Mouse (Mus musculus) spleen, postnatal 4 days (tissue): ENCODE measurements at regions not wholly inside any gene's neighbourhood (a gene's known extent, or its start where the extent isn't known, plus 50 kb on each side); places are given as distances from the start of the nearest gene placed in this dataset.

ENCODE experiments used
- DNase-seq, 2 experiments: peaks; one replicate each; pipeline ENCODE4 v3.0.0; 2022; ENCODE audit warnings: low spot score in 2 of 2

DNA sequence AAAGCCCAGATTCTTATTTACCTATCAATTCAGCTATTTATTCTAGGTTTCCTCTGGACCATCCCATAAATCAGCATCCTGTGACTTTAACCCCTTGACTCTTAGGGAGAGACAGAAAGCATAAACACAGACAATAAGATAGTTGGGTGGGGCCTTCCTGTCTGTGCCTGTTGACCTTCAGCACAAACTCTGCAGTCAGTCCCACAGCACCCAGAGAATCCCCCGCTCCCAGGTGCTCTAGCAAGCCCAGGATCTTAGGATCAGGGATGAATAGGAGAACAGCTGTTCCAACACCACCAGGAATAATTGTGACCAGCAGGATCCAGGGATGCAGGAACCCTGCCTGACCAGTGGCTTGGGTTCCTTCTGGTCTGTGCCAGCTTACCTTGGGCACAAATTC lies 107.8 kb downstream of the Basp1 start:
- no peak for DNase-seq

DNA sequence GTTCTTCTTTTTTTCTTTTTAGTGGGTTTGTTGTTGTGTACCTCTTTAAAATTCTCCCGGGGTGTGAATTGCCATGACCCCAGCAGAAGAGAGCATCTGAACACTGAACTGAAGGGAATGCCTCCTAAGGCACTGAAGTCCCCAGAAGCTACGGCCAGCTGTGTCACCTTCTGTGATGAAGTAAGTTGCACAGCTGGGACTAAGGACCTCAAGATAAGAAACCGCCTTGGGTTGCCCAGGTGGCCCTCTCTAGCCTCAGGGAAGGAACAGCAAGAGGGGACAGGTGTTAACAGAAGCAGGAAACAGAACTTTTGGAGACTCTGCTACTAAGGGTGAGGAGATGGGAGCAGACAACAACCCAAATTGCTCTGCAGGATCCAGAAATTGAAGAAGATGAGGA lies 110.2 kb downstream of the Basp1 start:
- DNase-seq = no peak

DNA sequence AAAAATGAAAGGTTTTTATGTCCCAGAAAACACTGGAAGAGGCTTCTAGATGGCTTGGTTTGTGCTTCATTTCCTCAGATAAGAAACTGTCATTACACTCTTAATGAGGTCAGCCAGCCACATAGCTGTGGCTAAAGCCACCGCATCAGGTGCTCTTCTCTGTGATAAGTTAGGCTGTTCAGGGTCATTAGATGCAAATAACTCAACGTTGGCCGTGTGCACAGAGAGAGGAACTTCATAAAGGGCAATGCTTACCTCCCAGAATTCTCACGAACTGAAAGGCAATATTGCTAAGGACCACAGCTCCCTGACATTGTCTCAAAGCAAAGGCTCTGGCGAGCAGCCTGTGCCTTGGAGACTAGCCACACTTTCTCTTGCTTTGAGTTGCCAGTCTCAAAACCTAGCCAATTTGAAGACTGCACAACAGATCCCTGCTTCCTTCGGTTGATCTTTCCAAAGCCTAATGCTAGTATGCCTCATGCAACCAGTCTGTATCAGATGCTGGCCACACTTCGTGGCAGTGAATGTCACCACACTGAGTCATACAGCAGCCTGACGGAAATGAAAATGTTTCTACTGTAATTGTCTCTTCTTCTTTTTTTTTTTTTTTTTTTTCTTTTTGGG lies 110.8 kb downstream of the Basp1 start:
- no peak for DNase-seq

DNA sequence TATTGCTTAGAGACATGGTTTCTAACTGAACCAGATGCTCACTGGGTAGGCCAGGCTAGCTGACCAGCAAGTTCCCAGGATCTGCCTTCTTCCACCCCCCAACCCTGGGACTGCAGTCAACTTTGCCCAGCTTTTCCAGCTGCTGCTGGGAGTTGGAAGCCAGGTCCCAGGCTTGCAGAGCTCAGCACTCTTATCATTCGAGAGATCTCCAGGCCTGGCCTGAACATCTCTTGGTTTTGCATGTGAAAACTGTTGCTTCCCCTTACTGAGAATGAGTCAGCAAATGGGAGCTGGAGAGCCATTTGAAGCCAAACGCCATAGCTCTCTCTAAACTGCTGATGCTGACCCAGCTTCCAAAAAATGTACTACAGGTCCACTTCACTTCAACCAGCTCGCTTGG lies 111.8 kb downstream of the Basp1 start:
- DNase-seq = no peak

DNA sequence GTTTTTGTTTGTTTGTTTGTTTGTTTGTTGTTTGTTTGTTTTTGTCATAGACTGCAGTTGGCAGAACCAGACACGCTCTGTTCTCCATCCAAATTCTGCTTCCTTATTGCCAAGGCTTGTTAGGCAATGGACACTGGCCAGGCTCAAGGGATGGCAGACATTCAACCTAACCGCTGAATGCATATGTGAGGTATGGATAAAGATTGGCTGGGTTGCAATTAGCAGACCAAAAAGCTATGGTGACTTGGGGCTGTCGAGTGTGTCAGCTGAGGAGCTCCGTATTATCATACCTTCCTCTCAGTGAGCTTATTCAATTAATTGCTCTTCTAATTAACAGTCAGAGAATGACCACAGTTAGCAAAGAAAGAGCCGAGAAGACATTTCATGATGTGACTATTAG lies 116.3 kb downstream of the Basp1 start:
- DNase-seq = no peak

DNA sequence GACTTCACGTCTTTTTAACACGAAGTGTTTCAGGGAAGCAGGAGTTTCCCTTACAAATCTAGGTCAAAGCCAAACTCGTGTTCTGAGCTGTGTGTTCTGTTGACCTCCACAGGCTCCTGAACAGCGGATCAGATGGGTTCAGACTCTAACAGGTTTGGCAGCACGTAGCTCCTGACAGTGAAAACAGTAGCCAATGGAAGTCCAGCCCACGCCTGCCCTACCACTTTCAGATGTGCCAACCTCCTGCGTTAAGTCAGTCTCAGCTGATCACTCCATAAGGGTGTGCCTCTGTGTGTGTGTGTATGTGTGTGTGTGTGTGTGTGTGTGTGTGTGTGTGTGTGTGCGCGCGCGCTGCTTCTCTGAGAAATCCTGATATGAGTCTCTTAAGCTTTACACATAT lies 116.8 kb downstream of the Basp1 start:
- DNase-seq = no peak

DNA sequence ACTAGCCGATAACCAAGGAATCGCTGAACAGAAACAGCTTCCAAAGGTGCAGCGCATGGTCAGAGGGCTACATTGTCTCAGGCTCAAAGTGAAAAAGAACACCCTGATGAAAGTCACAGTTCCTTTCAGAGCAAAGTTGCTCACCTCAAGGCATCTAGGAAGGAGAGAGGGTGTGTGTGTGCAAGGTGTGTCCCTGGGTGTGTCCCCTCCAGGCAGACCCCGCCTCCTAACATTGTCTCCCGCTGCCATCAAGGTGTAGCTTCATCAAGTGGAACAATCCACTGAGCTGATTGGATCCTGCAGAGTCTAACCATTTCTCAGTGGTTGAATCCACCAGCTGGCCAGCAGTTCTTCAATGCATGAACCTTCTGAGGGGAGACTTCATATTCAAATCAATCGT lies 117.8 kb downstream of the Basp1 start:
- DNase-seq = no peak

DNA sequence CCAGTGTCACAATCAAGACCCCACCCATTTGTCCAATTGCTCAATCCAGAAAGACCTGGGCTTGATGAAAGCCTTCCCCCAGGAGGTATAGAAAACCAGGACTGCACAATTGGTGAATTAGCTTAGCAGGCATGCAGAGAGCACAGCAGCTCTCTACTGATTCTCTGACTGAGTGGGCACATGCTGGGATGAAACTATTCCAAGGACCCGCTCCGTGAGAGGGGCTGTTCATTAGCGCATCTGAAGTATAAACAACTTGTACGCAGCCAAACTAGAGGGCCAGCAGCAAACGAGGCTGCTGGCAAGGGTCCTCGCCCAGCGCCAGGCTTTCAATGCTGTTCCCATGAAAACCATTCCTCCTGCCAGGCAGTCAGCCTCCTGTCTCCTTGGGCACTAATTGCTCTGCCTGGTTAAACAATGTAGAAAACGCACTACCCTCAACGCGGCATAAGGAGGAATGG lies 122.3 kb downstream of the Basp1 start:
- no peak for DNase-seq

DNA sequence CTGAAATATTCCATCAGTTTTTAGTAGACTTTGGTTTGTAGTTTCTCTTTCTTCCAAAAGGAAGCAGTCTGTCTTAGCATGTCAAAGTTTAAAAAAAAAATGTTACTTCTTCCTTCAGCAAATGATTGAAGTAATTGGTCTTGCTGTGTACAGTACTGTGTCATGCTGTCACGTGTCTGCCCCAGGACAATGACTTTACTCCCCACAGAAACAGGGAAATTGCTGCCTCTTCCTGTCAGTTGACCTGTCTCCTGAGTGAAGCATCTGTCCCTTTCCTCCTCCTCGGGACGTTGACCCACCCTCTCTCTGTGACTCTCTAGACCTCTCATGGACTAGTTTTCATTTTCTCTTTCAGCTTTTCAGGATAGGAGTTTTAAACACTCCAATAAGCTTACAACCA lies 125.7 kb downstream of the Basp1 start:
- no peak for DNase-seq

DNA sequence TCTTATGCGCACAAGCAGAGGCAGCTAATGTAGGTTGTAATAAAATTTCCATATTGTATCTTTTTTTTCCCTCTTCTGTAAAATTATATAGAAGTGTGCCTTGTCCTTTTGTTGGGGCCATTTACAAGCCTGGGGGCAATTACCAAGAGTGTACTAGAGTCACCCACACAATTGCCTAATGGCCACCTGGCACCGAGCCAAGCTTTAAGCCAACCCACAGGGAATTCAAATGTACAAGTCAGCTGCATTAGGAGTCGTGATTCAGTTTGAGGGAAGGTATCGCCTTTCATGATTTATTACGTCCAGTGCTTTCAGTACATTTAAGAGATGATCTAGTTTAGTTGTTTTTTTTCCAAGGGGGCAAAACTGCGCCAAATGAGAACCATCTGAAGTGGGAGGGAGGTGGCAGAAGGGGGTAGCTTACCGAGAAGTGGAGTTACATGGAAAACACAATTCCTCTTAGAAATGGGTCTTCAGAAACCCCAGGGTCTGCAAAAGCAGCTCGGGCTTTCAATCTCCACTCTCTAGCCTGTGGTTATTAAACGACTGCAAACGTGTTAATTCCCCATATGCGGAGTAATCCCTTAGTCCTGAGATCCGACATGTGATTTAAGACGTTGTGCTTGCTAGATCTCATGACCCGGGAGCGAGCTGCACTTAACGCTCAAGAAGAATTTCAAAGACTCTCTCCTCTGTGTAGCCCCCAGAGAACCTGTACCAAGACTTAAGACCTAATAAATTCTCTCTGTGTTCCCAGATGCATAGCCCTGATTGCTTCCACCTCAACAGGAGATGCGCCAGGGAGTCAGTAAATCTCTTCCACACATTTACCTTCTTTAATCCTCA lies 129.0 kb downstream of the Basp1 start:
- DNase-seq = no peak

DNA sequence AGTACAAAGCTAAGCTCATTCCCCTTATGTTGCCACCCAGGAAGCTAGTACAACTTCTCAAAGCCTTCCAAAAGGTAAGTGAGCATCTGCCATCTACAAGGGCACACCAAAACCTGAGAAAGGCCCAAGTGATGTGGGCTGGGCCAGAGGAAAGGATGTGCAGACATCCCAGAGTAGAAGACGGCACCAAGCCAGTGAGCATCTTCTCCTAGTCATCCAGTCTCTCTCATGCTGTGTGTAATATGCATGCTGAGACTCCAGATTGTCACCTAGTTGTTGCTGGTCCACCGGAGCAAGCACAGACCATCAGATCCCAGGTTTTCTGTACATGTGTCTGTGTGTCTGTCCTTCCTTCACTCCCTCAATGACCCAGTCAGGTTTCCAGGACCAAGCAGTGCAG lies 129.9 kb downstream of the Basp1 start:
- DNase-seq = no peak

DNA sequence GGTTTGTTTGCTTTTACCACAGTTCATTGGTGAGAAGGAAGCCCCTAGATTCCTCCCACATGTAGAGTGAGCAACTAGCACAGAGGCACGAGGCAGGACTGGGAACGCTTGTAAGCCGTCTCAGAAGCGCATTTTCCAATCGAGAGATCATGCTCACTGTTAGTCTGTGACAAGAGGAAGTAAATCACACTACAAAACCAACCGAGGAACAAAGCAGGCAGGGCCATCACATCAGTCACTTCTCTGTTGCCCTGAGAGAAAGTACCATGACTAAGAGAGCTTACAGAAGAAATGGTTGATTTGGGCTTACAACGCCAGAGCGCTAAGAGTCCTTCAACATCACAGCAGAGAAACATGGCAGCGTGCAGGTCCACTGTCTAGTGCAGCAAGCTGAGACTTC lies 131.2 kb downstream of the Basp1 start:
- DNase-seq = no peak

DNA sequence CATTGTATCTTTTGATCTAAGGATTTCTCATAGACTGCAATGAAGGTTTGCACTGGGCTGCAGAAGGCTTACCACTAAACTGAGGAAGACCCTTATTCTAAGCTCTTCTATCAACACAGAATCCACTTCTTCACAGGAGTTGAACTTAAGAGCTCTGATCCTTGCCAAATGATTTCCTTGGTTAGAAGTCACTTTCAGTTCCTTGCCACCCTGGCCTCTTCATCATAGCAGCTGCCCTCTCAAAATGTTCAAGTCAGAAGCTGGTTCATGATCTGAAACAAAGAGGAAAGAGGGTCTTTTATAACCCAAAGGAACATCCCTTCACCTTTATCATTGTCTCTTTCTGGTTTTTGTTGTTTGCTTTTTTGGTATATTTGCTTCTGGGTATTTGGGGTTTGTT lies 131.6 kb downstream of the Basp1 start:
- DNase-seq = no peak

DNA sequence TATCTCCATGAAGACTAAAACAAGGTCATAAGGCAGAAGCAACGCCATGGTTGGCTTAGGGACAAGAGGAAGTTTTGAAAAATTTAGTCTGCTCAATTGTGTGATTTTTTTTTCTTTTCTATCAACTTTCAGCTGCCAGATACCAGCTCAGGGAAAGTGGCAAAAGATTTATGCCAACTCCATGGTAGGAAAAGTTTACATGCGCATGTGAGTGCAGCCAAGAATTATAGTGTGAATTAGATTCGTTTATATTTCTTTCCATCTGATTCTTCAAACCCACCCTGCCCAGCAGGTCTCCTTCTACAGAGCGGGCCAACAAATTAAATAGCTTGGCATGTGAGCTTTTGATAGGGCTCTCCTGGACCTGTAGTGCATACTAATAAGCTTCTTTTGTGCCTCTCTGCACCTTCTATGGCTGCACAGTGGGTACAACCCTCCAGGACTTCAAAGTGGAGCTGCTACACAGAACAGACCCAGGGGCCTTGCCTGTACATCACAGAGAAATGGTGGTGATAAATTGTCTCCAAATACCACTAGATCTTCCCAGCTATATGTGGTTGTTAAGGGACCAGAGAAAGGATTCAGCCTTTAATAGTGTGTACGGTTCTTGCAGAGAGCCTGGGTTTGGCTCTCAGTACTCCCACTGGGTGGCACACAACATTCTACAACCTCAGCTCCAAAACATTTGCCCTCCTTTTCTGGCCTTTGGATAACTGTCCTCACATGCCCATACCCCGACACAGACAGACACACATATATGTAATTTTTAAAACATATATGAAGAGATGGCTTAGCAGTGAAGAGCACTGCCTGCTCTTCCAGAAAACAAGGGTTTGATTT lies 135.0 kb downstream of the Basp1 start:
- DNase-seq = no peak

DNA sequence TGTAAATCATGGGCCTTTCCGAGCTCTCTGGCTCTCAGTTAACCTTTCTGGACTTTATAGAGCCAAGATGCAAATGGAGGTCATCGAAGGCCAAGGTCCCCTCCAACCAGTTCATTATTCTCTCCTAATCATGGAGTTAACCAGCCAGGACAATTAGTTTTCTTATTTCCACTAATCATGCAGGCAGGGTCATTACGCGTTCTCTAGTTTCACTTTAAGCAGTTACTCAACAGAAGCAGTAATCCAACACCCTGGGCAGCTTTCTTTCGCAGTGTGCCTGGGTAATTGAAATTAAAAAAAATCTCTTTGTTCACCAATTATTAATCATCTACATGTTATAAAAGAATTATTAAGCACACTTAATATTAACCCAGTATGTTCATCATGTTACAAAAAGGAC lies 137.3 kb downstream of the Basp1 start:
- DNase-seq = no peak

DNA sequence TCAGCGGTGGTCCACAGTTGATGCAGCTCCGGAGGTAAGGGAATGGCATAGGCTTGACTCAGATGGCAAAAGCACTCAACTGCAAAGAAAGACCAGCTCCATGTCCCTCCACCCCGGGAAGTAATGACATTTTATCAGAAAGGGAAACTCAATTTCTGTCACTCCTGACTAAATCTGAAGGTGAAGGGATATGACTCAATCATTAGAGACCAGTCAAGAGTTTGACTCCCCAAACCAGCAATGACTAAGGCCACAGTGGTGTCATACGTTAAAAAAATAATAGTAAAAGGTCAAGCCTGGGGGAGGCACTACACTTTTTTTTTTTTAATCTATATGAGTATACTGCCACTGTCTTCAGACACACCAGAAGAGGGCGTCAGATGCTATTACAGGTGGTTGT lies 141.7 kb downstream of the Basp1 start:
- DNase-seq = no peak

DNA sequence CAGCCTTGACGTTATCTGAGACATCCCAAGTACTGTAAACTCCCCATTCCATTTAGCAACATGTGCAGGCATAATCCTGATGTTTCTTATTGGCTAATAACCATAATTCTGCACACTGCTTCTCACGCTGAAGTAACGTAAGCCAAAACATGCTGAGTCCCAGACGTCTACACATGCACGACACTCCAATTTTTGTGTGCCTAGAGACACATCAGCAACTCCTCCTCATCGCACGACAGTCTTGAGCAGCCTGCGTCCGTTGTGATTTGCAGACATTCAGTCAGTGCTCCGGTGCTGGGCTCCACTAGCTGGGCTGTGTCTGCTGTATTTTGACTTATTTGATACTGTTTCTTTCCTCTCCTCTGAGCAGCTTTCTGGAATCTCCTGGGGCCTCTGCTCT lies 143.2 kb downstream of the Basp1 start:
- no peak for DNase-seq

DNA sequence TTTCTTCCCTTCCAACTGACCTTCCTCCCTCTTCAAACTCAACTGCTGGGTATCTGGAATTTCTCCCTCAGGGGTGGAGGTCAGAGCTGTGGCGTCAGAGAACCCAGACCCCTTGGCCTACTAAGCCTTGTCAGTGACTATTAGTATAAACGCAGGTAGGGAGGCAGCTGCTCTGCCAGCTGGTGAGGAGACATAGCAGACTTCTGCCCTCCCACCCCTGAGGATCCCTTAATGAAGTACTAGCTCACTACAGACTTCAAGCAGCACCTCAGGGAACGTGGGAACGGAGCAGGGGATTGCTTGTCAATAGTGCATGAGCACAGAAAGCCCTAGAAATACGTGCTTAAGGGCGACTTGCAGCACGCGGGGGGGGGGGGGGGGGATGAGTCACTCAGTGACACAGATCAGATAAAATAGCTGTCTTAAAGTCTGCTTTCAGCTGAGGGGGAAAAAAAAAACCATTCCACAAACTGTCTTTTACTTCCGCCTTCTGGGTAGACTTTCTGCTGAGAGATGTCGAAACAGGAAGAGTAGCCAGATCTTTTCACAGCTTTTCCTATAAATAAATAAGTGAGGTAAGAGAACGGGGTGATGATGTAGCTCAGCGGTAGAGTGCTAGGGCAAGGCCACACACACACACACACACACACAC lies 144.1 kb downstream of the Basp1 start:
- no peak for DNase-seq

DNA sequence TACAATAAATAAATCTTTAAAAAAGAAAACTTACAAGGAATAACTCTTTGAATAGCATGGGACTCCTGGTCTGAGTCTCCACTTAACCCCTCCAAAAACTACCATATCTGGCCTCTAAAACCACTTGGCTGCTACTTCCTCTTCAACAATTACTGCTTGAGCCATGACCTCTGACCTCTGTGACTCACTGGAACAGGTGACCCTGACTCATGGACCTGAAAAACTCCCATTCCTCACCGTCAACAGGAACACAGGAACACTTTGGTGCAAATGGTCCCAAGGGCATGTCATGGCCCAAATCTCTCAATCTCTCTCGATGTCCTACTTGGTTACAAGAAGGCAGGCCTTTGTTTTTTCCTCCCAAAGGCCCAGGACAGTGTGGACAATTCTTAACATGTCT lies 145.1 kb downstream of the Basp1 start:
- no peak for DNase-seq

DNA sequence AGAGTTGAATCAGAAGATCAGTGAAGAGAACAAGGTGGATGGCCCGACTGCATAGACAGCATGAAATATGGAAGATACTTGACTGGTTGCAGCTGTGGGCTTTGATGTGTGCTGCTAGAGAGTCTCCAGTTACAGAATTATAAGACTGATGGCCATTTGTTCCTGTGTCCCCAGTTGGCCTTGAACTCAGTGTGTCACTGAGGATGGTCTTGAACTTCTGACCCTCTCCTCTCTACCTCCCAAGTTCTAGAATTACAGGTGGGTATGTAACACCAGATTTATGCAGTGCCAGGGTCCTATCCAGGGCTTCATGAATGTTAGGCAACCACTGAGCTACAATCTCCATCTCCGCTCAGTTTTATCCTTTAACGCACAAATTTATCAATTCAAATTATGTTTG lies 146.1 kb downstream of the Basp1 start:
- DNase-seq = no peak

DNA sequence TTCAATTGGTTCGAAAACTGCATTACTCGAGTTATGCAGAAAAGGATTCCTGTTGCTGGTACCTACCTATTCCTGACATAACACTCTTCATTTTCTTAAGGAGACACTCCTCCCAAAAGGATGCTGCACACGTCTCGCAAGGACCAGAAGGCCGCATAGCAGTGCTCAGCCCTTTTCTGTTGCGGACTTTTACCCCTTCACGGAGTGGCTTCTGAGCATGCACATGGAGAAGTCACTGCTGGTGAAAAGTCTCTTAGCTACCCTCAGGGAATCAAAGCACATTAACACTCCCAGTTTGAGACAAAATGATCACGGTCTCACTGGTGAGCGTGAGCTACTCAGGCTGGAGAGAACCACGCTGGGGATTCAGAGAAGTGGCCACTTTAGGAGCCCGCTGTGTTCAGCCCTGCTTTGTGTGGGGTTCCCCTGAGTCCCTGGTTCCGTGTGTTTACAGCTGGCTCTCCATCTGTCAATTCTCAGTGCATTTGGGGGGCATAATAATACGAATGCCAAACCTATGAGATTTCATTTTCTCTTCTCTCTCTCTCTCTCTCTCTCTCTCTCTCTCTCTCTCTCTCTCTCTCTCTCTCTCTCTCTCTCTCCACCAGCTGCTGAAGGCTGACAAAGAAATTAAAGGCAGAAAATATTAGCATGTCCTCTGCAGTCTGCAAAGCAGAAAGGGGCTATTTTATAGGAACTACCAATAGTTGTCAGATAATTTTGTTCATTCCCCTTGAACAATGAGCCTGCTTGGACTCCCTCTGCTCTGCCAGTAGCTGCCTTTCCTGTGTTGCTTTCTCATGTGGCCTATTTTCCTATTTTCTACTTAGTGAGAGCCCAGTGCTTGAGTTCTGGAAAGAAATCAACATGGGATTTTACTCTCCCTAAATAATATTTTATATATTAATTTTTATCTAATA lies 160.7 kb downstream of the Basp1 start:
- no peak for DNase-seq
